Mouse (Mus musculus) Patski (cell line): ENCODE data around the gene Bbc3. TPM values are rescaled to one million over a fixed set of nuclear protein-coding genes. Genes with fewer than 3 reads are reported as not detected.

Experiments
- ATAC-seq: fragments of 100-300 bp; one replicate; pipeline ENCODE4 v1.8.0; 2021
- CTCF ChIA-PET: fragments of 350-600 bp; sonication (Branson Sonifier 250); formaldehyde crosslinking; loops from one replicate; lab custom pipeline; 2022; ENCODE audit warnings: inconsistent platforms; lab: Charles Lee
- POLR2A ChIA-PET: fragments of 350-600 bp; sonication (Branson Sonifier 250); formaldehyde crosslinking; loops from one replicate; lab custom pipeline; 2022; ENCODE audit warnings: antibody characterized with exemption, inconsistent platforms; lab: Charles Lee
- DNase-seq: peaks from one replicate; pipeline ENCODE4 v3.0.0-alpha.2; 2011; ENCODE audit warnings: low read depth, low spot score
- H3K27me3 ChIP-seq: fragments of 371-371 bp; one replicate; pipeline ENCODE4 v1.5.1; 2021
- CTCF ChIP-seq: fragments of 100-300 bp; IDR thresholded peaks from one replicate; pipeline ENCODE4 v1.5.1; 2021
- in situ Hi-C: fragments of 300-500 bp; cut with MboI; formaldehyde crosslinking; loops from 3 replicates; pipeline ENCODE4 v1.11.1; 2018; ENCODE audit warnings: low pct_unique_long_range_greater_than_20kb, mixed read lengths
- polyA plus RNA-seq: library from polyadenylated mRNA; unstranded; gene quantifications from one replicate; pipeline ENCODE4 v1.2.3, GENCODE M21; 2021

Gene Bbc3
- polyA plus RNA-seq, 1 experiment from 2014 or later, result 12.6 TPM

DNA sequence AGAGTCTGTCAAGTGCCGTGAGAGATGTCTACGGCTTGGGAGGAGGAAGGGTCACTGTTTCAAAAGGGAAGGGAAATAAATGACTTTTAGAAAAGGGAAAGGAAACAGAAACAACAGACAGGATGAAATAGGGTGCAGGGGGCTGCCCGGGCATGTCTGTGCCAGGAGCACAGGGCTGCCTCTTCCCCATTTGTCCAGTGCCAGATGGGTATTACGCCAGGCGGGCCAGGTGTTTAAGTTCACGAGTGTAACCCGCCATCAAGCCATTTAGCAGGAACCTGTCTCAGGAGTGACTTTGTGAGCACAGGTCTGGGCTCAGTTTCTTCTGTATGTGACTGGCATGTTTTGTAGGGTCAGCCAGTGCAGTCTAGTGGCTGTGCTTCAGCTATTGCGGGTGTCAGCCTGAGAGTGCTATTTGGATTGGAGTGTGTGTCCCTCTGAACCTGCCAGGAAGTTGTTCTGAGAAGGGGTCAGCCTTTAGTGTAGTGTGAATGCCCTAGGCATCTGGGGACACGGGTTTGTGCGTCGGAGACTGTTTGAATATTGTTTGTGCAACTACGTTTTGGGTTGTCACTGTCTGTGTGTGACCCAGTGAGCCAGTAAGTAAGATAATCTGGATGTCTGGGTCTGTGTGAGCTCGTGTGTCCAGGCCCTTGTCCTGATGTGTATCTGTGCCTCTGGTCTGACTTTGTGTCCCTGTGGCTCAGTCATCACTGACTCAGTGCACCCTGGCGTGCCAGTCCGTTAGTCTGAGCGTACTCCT is 543 bp downstream of the Bbc3 start:
- TF ChIP-seq CTCF, result no peak

DNA sequence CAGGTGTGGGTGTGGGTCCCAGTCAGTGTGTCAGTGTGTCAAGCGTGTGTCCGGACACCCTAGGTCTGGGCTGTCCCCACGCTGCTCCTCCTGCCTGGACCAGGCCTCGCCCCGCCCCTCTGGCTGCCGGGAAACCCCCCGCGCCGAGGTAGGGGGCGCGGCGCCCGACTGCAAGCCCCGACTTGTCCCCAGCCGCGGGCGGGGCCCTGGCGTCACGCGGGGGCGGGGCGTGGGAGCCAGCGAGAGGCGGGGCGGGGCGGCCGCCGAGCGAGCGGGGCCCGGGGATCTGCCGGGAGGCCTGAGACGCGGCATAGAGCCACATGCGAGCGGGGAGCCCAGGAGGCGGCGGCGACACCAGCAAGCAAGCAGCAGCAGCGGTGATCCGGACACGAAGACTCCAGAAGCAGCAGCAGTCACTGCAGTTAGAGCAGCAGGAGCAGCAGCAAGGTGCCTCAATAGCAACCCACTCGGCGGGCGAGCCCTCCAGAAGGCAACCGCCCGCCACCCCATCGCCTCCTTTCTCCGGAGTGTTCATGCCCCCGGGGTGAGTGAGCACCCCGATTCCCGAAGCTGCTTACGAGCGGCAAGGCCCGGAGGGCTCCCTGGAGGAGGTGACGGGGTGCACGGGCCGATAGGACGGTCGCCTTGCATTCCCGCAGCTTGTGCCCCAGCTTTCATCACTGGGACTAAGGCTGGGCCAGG is 1.3 kb downstream of the Bbc3 start:
- TF ChIP-seq CTCF, result no peak
- no peak for DNase-seq

More for the DNA sequence above, 543 bp downstream of the Bbc3 start:
- ChIA-PET POLR2A (no interaction called here), CTCF (interaction anchor here (1.1 kb wide), 1 partner anchor 14 kb away, joined by 3 read pairs; no protein-coding TSS in a partner anchor)
- H3K27me3 ChIP-seq, result no peaks in the 10 kb centered on the region
- DNase-seq, result no peak
- in situ Hi-C loops, result no loop called here
- ATAC-seq, result peak; percentile 0

DNA sequence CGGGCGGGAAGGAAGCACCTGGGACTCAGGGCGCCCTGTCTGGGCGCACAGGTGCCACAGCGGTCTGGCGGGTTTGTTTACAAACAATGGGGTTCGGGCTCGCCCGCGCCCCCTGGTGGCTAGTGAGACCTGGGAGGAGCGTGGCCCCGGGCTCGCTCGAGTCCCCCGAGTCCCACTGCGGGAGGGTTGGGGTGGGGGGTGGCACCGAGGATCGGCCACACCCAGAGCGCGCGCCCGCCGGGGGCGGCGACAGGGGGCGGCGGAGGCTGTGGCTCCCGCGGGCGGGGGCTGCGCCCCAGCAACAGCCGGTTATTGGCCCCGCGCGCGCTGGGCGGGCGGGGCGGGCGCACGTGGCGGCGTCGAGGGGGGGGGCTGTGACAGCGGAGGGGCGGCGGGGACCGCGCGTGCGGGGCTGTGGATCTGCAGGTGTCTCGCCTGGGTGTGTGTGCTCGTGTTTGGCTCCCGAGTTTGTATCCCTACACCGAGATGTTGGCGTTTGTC is 1.9 kb downstream of the Bbc3 start:
- in situ Hi-C loops, result no loop called here
- ChIA-PET POLR2A (interaction anchor here (1.7 kb wide), 1 partner anchor 15 kb away, joined by 10 read pairs; no protein-coding TSS in a partner anchor), CTCF (interaction anchor here (1.1 kb wide), 1 partner anchor 15 kb away, joined by 3 read pairs; no protein-coding TSS in a partner anchor)
- H3K27me3 ChIP-seq, result no peaks in the 10 kb centered on the region
- DNase-seq (no peak), ATAC-seq (peak; percentile 32)
- TF ChIP-seq CTCF, result no peak

More for the DNA sequence above, 1.3 kb downstream of the Bbc3 start:
- ChIA-PET CTCF (interaction anchor here (1.1 kb wide), 1 partner anchor 15 kb away, joined by 3 read pairs; no protein-coding TSS in a partner anchor), POLR2A (no interaction called here)
- in situ Hi-C loops, result no loop called here
- peak; percentile 51 for ATAC-seq
- H3K27me3 ChIP-seq, result no peaks in the 10 kb centered on the region

DNA sequence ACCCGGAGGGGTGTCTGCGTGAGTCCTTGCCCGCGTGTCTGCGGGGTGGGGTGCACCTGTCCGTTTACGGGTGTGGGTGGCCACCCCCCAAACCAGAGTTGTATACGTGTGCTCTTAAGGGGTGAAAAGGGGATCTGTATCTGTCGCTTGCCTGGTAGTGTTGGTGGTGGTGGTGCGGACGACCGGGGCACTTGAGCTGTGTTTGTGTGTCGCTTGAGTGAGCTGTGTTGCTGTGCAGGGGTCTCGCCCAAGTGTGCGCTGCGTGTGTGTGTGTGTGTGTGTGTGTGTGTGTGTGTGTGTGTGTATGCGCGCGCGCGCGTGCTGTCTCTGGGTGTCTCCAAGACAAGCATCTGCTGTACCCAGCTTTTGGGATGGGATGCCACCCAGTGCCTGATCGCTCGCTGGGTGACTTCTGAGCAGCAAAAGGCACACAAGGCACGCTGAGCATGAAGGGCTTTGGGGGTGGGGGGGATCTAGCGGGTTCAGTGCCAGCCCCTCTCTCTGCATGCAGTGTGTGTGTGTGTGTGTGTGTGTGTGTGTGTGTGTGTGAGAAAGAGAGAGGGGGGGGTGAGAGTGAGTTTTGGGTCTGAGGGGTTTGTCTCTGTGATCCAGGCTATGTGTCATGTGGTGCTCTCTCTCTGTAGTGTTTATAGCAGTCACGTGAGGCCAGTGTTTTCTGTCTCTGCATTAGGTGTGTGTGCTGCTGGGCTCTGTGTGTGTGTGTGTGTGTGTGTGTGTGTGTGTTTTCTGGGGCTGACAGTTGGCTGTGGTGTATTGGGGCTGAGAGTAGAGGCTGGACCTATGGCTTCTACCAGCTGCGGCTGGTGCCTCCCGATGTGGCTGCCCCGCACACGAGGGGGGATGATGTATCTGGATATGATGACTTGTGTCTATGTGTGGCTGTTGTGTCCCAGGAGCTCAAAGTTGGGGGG is 2.6 kb downstream of the Bbc3 start:
- no peak for DNase-seq
- ChIA-PET CTCF (interaction anchor here (0.8 kb wide), 1 partner anchor 65 kb away, joined by 3 read pairs; no protein-coding TSS in a partner anchor), POLR2A (interaction anchor here (1.2 to 1.7 kb wide), 2 partner anchors 16 to 63 kb away, joined by 3 to 10 read pairs; no protein-coding TSS in a partner anchor)
- H3K27me3 ChIP-seq, result no peaks in the 10 kb centered on the region
- no peak for TF ChIP-seq CTCF
- no peak for ATAC-seq
- in situ Hi-C loops, result no loop called here

DNA sequence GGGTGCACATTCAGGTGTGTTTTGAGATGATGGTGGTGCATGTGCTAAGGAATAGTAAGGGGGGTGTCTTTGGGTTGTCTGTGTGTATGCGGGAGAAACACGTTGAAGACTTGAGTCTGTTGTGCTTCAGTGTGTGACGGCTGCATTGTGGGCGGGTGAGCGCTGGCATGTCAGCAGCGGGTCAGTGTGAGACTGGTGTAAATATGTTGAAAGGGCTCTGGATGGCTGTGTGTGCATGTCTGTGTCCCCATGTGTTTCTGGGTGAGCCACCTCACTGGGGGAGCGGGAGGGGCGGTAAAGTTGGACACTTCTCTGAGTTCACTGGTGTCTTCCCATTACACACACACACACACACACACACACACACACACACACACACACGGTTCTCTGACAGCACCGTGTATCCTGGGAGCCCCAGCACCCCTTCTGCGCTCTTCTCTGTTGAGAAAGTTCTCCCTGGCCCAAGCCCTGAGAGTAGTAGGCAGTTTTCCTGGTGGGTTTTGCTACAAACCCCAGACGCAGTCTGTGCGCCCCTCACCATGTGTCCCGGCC is 3.3 kb downstream of the Bbc3 start:
- ATAC-seq, result no peak
- in situ Hi-C loops, result no loop called here
- no peaks in the 10 kb centered on the region for H3K27me3 ChIP-seq
- ChIA-PET CTCF (interaction anchor here (0.8 to 3.8 kb wide), 2 partner anchors 17 to 65 kb away, joined by 3 to 22 read pairs; no protein-coding TSS in a partner anchor), POLR2A (interaction anchor here (1.2 to 1.7 kb wide), 2 partner anchors 17 to 62 kb away, joined by 3 to 10 read pairs; no protein-coding TSS in a partner anchor)
- no peak for TF ChIP-seq CTCF
- no peak for DNase-seq

DNA sequence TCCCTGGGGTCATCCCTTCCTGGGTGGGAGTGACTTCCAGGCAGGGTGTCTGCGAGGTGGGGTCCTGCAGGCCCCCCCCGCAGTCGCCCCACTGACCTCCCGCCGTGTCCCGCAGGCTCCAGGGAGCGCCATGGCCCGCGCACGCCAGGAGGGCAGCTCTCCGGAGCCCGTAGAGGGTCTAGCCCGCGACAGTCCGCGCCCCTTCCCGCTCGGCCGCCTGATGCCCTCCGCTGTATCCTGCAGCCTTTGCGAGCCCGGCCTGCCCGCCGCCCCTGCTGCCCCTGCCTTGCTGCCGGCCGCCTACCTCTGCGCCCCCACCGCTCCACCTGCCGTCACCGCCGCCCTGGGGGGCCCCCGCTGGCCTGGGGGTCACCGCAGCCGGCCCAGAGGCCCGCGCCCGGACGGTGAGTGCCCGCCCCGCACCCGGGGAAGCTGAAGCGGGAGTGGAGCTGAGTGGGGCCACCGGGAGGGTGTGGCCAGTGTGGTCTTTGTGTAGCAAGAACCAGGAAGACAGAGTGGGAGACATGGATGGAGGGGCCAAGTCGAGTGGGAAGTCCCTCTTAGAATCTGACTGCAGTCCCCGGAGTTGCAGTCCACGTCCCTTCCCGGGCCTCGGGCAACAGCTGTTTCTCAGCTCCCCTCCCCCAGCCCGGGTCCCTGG is 3.9 kb downstream of the Bbc3 start:
- POLR2A ChIA-PET, result interaction anchor here (1.4 kb wide), 1 partner anchor 17 kb away, joined by 5 read pairs; no protein-coding TSS in a partner anchor
- TF ChIP-seq CTCF, result no peak
- H3K27me3 ChIP-seq, result no peaks in the 10 kb centered on the region
- in situ Hi-C loops, result no loop called here
- ATAC-seq (no peak), DNase-seq (no peak)
- CTCF ChIA-PET, result interaction anchor here (0.5 to 3.8 kb wide), 5 partner anchors 14 to 61 kb away, joined by 3 to 22 read pairs (median 5); no protein-coding TSS in a partner anchor

DNA sequence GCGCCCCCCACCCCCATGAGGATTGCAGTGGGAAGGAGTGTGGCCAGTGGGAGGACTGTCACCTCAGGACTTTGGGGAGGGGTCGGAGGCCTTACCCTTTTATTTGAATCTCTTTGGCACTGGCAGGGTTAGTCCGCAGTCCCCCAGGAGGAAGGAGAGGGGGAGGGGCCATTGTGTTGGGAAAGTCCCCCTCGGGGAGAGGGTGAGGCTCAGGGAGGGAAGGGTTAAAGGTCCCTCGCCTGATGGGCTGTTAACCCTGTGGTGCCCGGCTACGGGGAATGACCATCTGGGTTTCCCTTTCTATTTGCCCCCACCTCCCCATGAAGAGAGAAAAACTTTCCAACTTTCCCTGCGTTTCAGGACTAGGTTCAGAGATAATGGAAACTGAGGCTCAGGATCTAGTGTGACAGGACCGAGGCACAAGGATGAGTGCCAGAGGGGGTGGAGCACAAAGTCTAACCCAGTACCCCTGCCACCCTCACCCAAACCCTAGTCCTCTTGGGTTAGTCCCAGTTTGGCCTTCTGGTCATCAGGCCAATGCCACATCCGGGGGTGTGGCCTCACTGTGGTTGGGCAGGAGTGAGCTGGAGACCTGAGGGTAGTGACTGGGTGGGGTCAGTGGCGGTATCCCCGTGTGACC is 4.6 kb downstream of the Bbc3 start:
- TF ChIP-seq CTCF, result no peak
- DNase-seq (no peak), ATAC-seq (peak; percentile 45)
- no peaks in the 10 kb centered on the region for H3K27me3 ChIP-seq
- in situ Hi-C loops, result no loop called here
- CTCF ChIA-PET, result interaction anchor here (0.5 to 3.8 kb wide), 10 partner anchors 12 to 66 kb away, joined by 3 to 22 read pairs (median 5); no protein-coding TSS in a partner anchor
- POLR2A ChIA-PET, result interaction anchor here (0.8 to 1.4 kb wide), 4 partner anchors 13 to 31 kb away, joined by 3 to 5 read pairs (median 4); no protein-coding TSS in a partner anchor
